Mouse (Mus musculus) embryo, embryonic 11 days (tissue): Measurements from ENCODE around the gene H2-Ob.
A peak's percentile ranks its signal among the peaks of the same experiment; 100 is the strongest.

Experiments
- DNase-seq: peaks from one replicate; pipeline ENCODE4 v3.0.0-alpha.2; 2015

The H2-Ob gene

GRCm38 (mm10) chr17:34287648-34288047 is 48.9 kb downstream of the H2-Ob start, which contains the start of gene H2-Aa:
Gene H2-Aa, minus strand, starts transcription at chr17:34287823.
- DNase-seq = peak; percentile 77

- no peak for DNase-seq
Observed at GRCm38 (mm10) chr17:34288131-34288530, 49.4 kb downstream of the H2-Ob start.

GRCm38 (mm10) chr17:34291609-34292008 is 52.9 kb downstream of the H2-Ob start:
- peak; percentile 90 for DNase-seq

GRCm38 (mm10) chr17:34292570-34292969 is 53.9 kb downstream of the H2-Ob start:
- no peak for DNase-seq

- DNase-seq = no peak
Observed at GRCm38 (mm10) chr17:34293533-34293932, 54.8 kb downstream of the H2-Ob start.

GRCm38 (mm10) chr17:34294249-34294648 is 55.5 kb downstream of the H2-Ob start:
- no peak for DNase-seq

- DNase-seq = no peak
Observed at GRCm38 (mm10) chr17:34295307-34295706, 56.6 kb downstream of the H2-Ob start.

GRCm38 (mm10) chr17:34295891-34296794 is 57.4 kb downstream of the H2-Ob start:
- DNase-seq = peak; percentile 77

GRCm38 (mm10) chr17:34299356-34299755 is 60.7 kb downstream of the H2-Ob start:
- no peak for DNase-seq

GRCm38 (mm10) chr17:34300071-34300470 is 61.4 kb downstream of the H2-Ob start:
- DNase-seq = no peak

- DNase-seq = no peak
Observed at GRCm38 (mm10) chr17:34300691-34301566, 62.2 kb downstream of the H2-Ob start.

GRCm38 (mm10) chr17:34301670-34302190 is 63.0 kb downstream of the H2-Ob start:
- no peak for DNase-seq

- DNase-seq = no peak
Observed at GRCm38 (mm10) chr17:34303789-34304188, 65.1 kb downstream of the H2-Ob start.
